Mouse (Mus musculus) left cerebral cortex, postnatal 36 days (tissue): ENCODE data around the gene Cyp2t4. TPM values are rescaled to one million over a fixed set of nuclear protein-coding genes. Genes with fewer than 3 reads are reported as not detected.

Experiments
- DNase-seq, 2 experiments: peaks; one replicate each; pipeline ENCODE4 v3.0.0; 2021 to 2022; ENCODE audit warnings: low spot score in 2 of 2, mixed read lengths in 1 of 2
- intact Hi-C: fragments of 180-260 bp; cut with DNase I; formaldehyde crosslinking; loops from one replicate; pipeline ENCODE4 v1.15.1; 2025
- total RNA-seq, 2 experiments: library from RNA; stranded (reverse); gene quantifications; 2 replicates each; pipeline ENCODE4 v1.2.3; 2021

The Cyp2t4 gene
- total RNA-seq, 2 experiments from 2014 or later = not detected

DNA sequence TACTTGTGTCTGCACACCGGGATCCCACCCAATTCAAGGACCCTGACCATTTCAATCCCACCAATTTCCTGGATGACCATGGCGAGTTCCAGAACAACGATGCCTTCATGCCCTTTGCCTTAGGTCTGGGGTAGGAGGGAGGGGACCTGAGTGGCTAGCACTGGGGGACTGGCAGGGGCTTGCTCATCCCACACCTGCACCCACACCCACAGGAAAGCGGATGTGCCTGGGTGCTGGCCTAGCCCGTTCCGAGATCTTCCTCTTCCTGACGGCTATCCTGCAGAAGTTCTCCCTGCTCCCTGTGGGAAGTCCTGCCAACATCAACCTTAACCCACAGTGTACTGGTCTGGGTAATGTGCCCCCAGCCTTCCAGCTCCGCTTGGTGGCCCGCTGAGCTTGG lies 4.7 kb downstream of the Cyp2t4 start:
- no peak for DNase-seq
- intact Hi-C loops = no loop called here

DNA sequence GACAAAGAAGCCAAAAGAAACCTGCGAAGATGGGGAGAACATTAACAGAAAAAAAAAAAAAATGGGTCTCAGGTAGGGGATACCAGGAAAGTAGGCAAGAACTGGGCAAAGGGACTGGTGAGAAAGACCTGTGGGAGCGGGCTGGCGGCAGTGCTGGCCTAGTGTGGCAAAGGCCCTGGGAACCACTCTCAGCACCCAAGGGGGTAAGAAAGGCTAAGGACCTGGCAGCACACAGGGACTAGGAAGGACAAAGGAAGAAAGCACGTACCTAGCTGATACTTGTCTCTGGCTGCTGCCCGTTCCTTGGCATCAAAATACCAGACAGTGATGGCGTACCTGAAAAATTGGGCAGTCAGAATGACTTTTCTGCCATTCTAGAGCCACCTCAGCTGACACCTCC lies 5.7 kb downstream of the Cyp2t4 start:
- no peak for DNase-seq
- intact Hi-C loops = no loop called here

DNA sequence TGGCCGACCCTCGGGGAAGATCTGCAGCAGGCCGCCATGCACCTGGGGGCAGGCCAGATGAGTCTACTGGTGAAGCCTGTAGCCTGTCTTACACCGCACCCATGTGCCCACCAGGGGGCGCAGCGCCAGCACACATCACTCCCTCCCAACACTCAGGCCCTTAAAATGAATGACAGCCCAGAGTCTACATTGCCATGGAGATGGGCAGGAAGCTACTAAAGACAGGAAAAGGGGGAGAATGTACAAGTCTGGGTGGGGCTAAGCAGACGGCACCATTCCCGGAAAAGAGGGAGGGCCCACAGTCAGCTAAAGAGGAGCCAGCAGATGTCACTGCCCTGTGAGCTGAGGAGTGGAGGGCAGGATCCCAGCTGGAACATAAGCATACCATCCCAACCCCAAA lies 6.4 kb downstream of the Cyp2t4 start:
- intact Hi-C loops = no loop called here
- DNase-seq = peak; percentile 78 to 86

DNA sequence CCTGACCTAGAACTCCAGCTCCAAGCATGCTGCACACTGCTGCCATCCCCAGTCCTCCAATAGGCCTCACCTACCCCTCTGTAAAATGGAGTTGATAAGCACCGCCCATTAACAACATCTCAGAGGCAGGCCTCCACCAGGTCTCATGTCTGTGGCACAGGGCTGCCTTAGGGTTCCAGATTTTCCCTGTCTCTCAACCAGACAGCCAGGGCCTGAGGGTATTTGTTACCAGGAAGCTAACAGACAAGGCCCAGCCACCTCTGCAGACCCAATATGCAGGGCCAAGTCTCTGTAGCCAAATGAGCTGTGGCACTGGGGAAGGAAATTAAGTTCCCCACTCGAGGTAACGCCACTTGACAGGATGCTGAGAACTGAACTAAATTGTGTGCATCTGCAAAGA lies 7.4 kb downstream of the Cyp2t4 start:
- DNase-seq = no peak
- intact Hi-C loops = no loop called here

DNA sequence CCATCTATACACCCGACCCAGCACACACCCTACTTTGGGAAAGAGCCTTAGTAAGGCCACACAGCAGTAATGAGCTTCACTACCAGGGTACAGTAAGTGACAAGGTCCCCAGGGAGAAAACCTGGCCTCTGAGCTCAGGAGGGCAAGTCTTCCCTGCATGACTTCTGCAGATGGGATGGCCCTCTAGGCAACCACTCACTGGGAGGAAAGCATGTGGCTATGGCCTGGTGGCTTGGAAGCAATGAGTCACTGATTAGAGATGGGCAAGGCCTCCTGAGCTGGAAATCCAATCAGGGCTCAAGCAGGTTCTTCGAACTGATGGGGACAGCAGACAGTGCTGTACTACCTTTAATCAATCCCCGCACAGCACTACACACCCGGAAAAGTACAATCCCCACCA lies 8.2 kb downstream of the Cyp2t4 start:
- intact Hi-C loops = no loop called here
- DNase-seq = no peak

DNA sequence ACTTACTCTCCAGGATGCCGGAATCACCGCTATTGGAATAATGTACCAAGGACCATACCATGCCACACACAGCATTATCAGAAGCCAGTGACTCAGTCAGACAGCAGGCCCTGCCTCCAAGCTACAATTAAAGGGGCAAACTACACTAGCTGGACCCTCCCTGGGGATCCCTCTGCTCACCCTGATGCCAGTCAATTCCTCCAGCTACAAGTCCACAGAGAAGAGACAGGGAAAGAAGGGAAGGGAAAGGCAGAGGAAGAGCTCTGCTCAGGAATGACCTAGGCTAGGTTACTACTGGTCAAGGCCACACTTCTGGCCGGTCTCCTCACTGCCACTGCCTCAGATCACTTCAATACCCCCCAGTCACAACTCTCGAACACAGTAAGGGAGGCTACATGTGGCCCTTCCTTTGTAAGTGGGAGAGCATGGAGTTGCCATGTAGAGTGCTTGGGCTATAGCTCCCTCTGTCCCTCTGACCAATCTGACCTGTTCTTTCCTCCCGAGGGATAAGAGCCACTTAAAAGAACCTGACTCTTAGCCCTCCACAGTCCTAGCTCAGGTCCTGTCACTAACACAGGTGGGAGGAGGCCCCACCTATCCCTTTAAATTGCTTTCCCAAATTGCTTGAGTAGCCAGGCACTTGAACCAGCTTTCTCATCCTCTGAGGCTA lies 9.4 kb downstream of the Cyp2t4 start:
- no peak for DNase-seq
- intact Hi-C loops = no loop called here

DNA sequence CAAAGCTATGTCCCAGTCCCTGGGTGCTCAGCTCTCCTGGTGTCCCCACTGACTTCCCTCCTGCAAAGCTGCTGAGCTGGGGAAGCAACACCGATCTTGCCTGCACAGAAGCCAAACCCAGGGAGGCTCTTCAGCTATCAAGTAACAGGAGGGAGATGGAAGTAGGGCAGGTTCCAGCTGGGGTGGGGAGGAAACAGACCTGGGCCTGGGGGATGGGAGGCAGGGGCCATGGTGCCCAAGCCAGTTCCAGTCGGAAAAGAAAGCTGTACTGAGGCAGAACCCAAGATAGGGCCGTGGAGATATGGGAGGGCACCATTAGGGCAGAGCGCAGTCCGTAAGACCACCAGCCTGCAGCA lies 9.9 kb downstream of the Cyp2t4 start:
- no peak for DNase-seq
- intact Hi-C loops = no loop called here

DNA sequence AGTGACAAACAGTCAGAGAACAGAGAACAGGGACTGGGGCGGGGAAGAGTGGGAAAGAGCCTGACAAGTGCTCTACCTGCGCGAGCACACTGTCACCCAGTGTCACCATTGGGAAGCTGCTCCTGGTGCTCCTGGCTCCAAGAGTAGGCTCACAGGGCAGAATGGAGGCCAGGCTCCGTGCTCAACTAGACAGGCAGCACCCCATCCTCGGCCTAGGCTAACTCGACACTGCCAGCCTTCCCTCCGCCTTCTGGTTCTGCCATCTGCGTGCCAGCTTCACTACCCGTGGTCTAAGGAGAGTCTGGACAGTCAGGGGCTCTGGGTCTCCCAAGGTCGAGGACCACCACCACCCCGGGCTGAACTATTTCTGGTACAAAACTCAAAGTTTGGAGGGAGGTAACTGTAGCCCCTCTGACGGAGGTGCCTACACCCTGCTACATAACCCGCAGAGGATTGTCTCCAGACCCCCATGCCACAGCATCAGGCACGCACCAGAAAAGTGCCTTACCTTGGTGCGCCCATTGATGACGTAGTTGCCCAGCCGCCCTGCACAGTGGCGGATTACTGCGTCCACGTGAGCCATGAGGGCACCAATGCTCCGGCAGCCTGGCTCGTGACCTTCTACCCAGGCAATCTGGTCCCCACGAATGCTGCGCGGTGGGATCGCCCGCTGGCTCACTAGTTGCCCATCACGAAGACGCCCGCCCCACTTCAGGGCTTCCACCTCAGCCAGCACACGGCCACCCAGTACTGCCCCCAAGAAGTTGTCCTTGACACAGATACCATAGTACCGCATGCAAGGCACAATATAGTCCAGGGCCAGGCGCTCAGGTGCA lies 10.8 kb downstream of the Cyp2t4 start:
- intact Hi-C loops = no loop called here
- no peak for DNase-seq

DNA sequence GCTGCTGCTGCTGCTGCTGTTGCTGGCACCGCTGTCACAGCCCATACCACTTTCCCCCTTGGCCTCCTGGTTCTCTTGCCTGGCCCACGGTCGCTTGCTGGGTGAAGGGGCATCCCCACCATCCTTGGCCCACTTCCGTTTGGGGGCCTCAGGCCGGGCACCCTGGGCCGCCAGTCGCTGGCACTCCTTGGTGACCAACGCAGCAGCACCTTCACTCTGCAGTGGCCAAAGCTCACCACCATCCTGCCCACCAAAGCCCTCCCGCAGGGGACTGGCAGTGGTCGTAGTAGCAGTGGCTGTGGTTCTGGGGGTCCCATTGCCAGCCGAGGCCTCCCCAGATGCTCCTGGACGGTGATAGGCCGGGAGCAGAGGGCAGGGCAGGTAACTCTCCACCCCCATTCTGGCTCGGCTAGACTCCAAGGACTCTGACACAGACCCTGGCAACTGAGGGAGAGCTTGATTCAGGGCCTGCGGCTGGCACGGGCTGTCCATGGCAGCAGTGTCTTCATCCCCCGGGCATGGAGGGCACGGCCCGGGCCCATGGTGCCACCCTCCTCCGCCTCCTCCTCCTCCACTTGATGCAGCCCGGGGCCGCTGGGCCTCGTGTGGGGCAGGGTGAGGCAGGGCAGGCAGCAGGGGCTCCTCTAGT lies 11.6 kb downstream of the Cyp2t4 start:
- intact Hi-C loops = loop anchor here (5.0 kb wide), 1 partner anchor 67 kb away; the partner anchor contains the start of gene Coq8b
- DNase-seq = no peak

DNA sequence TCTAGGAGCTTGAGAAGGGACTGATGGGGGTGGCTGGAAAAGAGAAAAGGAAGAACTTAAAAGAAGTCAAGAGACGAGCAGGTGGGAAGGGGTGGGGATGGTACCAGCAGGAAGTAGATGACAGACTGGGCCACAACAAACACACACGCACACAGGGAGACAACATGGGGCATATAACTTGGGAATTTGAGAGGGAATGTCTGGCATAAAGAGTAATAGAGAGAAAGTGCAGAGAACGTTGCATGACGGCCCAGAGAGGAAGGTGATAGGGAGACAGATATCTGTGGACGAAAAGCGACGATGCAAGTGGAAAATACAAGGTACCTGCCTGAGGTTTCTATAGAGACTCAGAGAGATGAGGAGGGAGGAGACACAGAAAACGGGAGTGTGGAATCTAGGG lies 12.2 kb downstream of the Cyp2t4 start:
- intact Hi-C loops = loop anchor here (5.0 kb wide), 1 partner anchor 67 kb away; the partner anchor contains the start of gene Coq8b
- no peak for DNase-seq

DNA sequence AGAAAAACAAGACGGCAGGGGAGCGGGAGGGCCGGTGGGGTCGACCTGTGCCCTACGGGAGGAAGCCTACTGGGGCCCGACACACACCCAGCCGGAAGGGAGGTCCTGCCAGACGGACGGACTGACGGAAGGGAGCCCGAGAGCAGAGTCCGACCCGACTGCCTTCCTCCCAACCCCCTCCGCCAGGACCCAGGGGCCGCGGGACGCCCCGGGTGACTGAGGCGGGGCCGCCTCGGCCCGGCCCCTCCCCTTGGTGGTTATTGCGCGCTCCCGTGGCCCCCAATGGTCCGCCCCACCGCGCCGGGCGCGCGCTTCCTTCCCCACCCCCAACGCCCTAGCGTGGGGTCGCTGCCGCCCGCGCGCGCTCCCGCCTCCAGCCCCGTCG lies 12.7 kb downstream of the Cyp2t4 start:
- intact Hi-C loops = loop anchor here (5.0 kb wide), 1 partner anchor 66 kb away; the partner anchor contains the start of gene Coq8b
- DNase-seq = peak; percentile 74 to 79

DNA sequence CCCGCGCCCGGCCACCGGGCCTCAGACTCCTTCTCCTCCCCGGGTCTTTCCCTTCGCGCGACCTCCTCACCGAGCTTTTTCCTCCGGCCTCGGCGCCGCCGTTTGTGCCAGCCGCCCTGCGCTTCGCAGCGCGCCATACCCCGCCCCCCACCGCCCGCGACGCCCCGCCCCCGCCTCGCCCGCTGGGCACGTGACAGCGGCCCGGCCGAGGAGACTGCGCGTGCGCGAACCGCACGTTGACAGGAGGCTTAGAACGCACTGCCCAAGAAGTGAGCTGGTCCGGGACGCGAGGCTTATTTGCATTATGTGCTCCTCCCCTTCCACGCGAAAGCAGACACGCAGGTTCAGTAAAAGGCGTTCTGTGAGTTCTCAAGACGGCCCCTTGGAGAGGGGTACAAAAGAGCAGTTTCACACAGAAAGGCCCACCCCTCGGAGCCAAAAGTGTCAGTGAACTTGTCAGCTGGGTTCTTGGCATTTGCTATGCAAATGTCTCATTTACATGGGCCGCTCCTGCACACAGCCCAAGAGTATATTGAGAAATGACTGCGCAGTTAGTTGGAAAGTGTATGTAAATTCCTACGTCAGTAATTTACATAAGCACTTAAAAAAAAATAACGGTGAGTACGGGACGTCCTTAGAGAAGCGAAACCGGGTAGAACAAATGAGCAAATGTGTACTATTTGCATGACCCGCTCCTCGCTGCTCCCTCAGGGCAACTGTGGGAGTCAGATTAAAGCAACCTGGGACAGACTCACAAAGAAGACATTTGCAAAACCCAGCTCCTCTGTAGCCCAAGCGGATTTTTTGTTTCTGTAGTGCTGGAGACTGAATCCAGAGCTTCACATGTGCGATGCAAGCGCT lies 13.3 kb downstream of the Cyp2t4 start, which contains the start of gene Egln2:
Gene Egln2 (minus strand): TSS at position 189 of the 861 bp plus-strand sequence.
- intact Hi-C loops = loop anchor here (5.0 kb wide), 1 partner anchor 65 kb away; the partner anchor contains the start of gene Coq8b

DNA sequence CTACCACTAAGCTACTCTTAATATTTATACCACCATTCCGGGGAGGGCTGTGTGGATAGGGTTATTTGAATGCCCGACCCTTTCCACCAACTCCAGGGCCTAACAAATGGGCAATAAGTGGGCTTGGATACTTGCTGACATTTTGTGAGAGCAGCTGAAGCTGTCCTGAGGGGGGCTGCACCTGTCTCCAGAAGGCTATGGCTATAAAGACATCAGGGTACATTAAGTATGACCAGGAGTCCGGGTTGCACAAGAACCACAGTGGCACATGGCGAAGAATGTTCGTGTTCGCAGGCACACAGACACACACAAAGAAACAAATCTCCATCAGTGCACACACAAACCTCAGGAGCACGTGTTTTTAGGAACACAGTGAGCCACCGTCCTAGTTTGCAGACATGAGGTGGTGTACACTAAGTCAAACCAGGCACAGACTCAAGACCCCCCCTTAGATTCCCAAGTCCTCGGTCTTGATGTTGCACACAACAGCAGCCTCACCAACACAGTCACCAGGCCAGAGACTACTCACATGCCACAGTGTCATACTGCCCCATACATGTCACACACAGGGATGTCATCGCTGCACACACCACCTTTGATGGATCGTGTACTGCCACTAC lies 14.1 kb downstream of the Cyp2t4 start:
- intact Hi-C loops = loop anchor here (5.0 kb wide), 1 partner anchor 65 kb away; the partner anchor contains the start of gene Coq8b
- DNase-seq = no peak

More for the DNA sequence above, 13.3 kb downstream of the Cyp2t4 start, which contains the start of gene Egln2:
- DNase-seq = peak; percentile 94 to 95

DNA sequence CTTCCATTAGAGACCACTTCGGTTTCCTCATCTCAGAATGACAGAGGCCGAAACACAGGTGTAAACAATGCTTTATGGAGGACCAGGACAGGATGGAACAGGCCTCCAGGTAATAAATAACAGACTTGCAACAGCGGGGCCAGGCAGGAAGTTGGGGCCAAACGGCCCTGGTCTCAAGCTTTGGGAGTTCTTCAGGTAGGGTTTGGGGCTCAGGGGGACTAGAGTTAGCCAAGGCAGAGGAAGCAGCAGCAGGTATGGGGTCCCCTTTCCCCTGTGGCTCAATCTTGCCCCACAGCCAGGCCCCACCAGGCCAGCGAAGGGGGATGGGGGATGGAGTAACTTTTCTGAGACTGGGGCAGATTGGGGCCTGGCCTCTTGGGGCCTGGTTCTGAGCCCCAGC lies 14.9 kb downstream of the Cyp2t4 start:
- DNase-seq = no peak
- intact Hi-C loops = loop anchor here (5.0 kb wide), 1 partner anchor 64 kb away; the partner anchor contains the start of gene Coq8b

DNA sequence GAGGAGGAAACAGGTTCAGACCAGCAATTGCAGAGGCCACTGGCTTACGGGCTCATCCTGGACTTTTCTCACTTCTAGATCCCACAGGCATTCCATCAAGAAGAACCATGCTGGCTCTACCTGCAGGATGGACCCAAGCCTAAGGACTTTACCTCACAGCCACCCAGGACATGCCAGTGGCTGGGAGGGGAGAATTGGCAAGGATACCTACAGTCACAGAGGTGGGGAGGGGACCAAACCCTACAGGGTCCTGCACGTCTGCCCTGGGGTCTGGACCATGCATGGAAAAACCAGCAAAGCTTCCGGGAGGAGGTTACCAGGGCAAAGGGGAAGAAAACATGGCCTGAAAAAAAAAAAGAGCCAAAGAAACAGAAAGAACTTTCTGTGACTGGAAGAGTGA lies 17.5 kb downstream of the Cyp2t4 start:
- no peak for DNase-seq
- intact Hi-C loops = no loop called here

DNA sequence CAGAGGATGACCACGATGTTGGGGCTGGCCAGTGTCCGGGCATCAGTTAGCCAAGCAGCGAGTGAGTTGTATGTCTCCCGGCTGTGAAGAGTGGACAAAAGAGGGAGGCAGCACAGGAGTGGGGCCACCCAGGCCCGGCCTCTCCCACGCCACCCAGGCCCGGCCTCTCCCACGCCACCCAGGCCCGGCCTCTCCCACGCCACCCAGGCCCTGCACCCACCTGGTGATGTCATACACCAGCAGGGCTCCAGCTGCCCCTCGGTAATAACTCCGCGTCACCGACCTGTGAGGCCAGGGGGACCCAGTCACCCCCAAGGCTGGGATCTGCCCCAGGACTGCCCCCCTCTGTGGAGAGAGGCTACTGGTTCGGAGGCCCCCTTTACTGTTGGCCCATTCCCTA lies 21.0 kb downstream of the Cyp2t4 start:
- no peak for DNase-seq
- intact Hi-C loops = no loop called here

DNA sequence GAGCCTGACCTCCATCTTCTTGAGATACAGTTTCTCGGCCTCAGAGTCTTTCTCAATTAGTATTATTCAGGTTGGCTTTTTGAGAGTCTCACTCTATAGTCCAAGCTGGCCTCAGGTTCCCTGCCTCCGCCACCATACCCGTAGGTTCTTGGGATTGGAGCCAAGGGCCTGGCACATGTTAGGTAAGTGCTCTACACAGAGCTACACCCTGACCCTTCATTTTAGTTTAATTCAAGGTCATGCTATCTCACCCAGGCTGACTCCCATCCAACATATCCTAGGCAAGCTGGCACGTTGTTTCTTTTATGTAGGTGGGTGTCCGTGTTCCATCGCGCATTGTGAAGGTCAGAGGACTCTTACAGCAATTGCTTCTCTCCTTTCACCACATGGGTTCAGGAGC lies 21.4 kb downstream of the Cyp2t4 start:
- intact Hi-C loops = no loop called here
- DNase-seq = no peak

DNA sequence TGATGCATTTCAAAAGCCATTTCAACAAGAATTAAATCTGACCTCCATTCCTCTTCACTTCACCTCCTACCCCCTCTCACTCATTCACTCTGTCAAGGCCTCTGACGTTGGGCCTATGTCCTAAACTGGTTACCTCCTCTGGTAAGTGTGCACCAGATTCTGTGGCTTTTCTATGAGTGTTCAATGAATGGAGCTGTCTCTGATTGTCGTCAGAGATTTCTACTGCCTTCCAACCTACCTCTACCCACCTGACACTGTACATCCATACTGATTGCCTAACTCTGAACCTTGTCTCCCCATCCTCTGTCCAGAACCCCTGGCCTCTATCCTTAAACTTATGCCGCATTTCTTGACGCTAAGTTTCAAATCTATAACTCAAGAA lies 24.4 kb downstream of the Cyp2t4 start:
- DNase-seq = no peak
- intact Hi-C loops = no loop called here
